Mouse (Mus musculus) myocyte (in vitro differentiated cells): ENCODE results near the gene Gng5. TPM values are rescaled to one million over a fixed set of nuclear protein-coding genes. Genes with fewer than 3 reads are reported as not detected.

ENCODE experiments used
- H3K27me3 ChIP-seq: one replicate; pipeline ENCODE4 v1.6.1; 2011; ENCODE audit not compliant: control insufficient read depth, insufficient read depth, insufficient read length
- H3K36me3 ChIP-seq: one replicate; pipeline ENCODE4 v1.6.1; 2011; ENCODE audit not compliant: control insufficient read depth, insufficient read depth
- H3K4me2 ChIP-seq: one replicate; pipeline ENCODE4 v1.6.1; 2011; ENCODE audit warnings: low read depth, control low read depth
- H3K4me3 ChIP-seq: one replicate; pipeline ENCODE4 v1.5.1; 2011; ENCODE audit warnings: mild to moderate bottlenecking, control low read depth, moderate library complexity
- H3K79me2 ChIP-seq: one replicate; pipeline ENCODE4 v1.6.1; 2011; ENCODE audit not compliant: control insufficient read depth, insufficient read depth
- H3ac ChIP-seq: one replicate; pipeline ENCODE4 v1.6.1; 2011; ENCODE audit not compliant: control insufficient read depth, insufficient read length
- CEBPB ChIP-seq: IDR thresholded peaks from 2 replicates; pipeline ENCODE4 v1.6.1; 2011; ENCODE audit warnings: mild to moderate bottlenecking, moderate library complexity; ENCODE audit not compliant: poor library complexity, insufficient read depth, severe bottlenecking
- E2F4 ChIP-seq: IDR thresholded peaks from one replicate; pipeline ENCODE4 v1.6.1; 2011; ENCODE audit warnings: mild to moderate bottlenecking, control low read depth, moderate library complexity; ENCODE audit not compliant: insufficient read depth
- MAX ChIP-seq: IDR thresholded peaks from one replicate; pipeline ENCODE4 v1.6.1; 2011; ENCODE audit warnings: low read depth, mild to moderate bottlenecking, control low read depth
- MYOD1 ChIP-seq, 3 experiments: IDR thresholded peaks; one replicate each; pipeline ENCODE4 v1.6.1; 2011; ENCODE audit warnings: control low read depth in 2 of 3, low read depth in 2 of 3, mild to moderate bottlenecking in 2 of 3, moderate library complexity in 1 of 3; ENCODE audit not compliant: insufficient read length in 2 of 3, control insufficient read depth in 1 of 3
- MYOG ChIP-seq, 3 experiments: IDR thresholded peaks; one replicate each; pipeline ENCODE4 v1.6.1; 2011; ENCODE audit warnings: control low read depth in 2 of 3, low read depth in 2 of 3, mild to moderate bottlenecking in 2 of 3; ENCODE audit not compliant: insufficient read length in 2 of 3, control insufficient read depth in 1 of 3, insufficient read depth in 1 of 3
- POLR2A ChIP-seq: IDR thresholded peaks from one replicate; pipeline ENCODE4 v1.6.1; 2011; ENCODE audit warnings: low read depth, mild to moderate bottlenecking, control low read depth, moderate library complexity; ENCODE audit not compliant: insufficient read length
- POLR2AphosphoS2 ChIP-seq: IDR thresholded peaks from one replicate; pipeline ENCODE4 v1.6.1; 2011; ENCODE audit warnings: low read depth, control low read depth; ENCODE audit not compliant: insufficient read length
- REST ChIP-seq: IDR thresholded peaks from one replicate; pipeline ENCODE4 v1.6.1; 2011; ENCODE audit warnings: mild to moderate bottlenecking, control low read depth, moderate library complexity; ENCODE audit not compliant: insufficient read depth, insufficient read length
- SRF ChIP-seq: IDR thresholded peaks from one replicate; pipeline ENCODE4 v1.6.1; 2011; ENCODE audit warnings: low read depth; ENCODE audit not compliant: control insufficient read depth, insufficient read length
- TCF12 ChIP-seq: IDR thresholded peaks from one replicate; pipeline ENCODE4 v1.6.1; 2011; ENCODE audit warnings: mild to moderate bottlenecking, control low read depth; ENCODE audit not compliant: poor library complexity, insufficient read depth, severe bottlenecking
- TCF3 ChIP-seq: IDR thresholded peaks from one replicate; pipeline ENCODE4 v1.6.1; 2011; ENCODE audit warnings: low read depth, control low read depth; ENCODE audit not compliant: insufficient read length
- USF1 ChIP-seq: IDR thresholded peaks from one replicate; pipeline ENCODE4 v1.6.1; 2011; ENCODE audit warnings: low read depth, mild to moderate bottlenecking, control low read depth, moderate library complexity
- polyA plus RNA-seq: library from polyadenylated mRNA; unstranded; fragments of >200 nt; fragmentation: generic; extraction: Trizol; gene quantifications from one replicate; pipeline ENCODE4 v1.2.1, GENCODE M21; 2012; ENCODE audit warnings: missing spikeins

The Gng5 gene
- polyA plus RNA-seq, 1 experiment, result 451 TPM

DNA sequence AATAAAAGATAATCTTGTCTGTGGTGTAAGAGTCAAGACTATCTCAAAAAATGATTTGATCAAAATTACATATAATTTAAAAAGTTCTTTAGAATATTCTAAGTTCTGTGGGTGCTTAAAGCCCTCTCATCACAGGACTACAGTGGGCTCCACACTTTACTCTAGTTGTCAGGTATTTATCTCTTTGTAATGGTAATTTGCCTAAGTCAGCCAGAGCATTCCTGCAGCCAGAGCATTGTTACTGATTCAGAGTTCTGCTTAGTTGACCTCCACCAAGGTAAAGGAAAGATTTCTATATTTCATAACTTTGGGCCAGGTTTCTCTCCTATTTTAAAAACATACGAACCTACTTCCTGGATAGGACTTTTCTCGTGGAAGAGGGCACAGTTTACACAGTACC lies 30.4 kb upstream of the Gng5 start:
- Histone ChIP-seq H3K4me3 (no peak overlapping the region), H3K79me2 (no peaks in the 10 kb centered on the region), H3K27me3 (no peaks in the 10 kb centered on the region), H3ac (no peak overlapping the region), H3K36me3 (no peaks in the 10 kb centered on the region), H3K4me2 (no peak overlapping the region)
- no peak for TF ChIP-seq MYOD1 (IDR thresholded peaks at IDR 0.05; ENCODE audit: control insufficient read depth in 1 of 3, insufficient read length in 2 of 3, low read depth in 2 of 3)
- no peak for TF ChIP-seq TCF12
- TF ChIP-seq POLR2A, result no peak
- no peak for TF ChIP-seq CEBPB

GRCm38 (mm10) chr3:146472657-146473056 lies 26.9 kb upstream of the Gng5 start:
- H3K36me3 ChIP-seq, result no peaks in the 10 kb centered on the region
- H3K4me2 ChIP-seq, result no peak overlapping the region
- no peak overlapping the region for H3ac ChIP-seq
- H3K79me2 ChIP-seq, result no peaks in the 10 kb centered on the region
- H3K4me3 ChIP-seq, result no peak overlapping the region
- TF ChIP-seq MYOG (IDR thresholded peaks at IDR 0.05; ENCODE audit: control insufficient read depth in 1 of 3, insufficient read depth in 1 of 3, insufficient read length in 2 of 3, low read depth in 2 of 3), result no peak
- TF ChIP-seq TCF12, result no peak
- no peak for TF ChIP-seq POLR2AphosphoS2
- no peak for TF ChIP-seq USF1
- TF ChIP-seq REST, result no peak
- no peak for TF ChIP-seq POLR2A
- no peak for TF ChIP-seq MAX
- TF ChIP-seq CEBPB, result no peak
- TF ChIP-seq E2F4, result no peak
- TF ChIP-seq SRF, result no peak
- no peak for TF ChIP-seq TCF3
- TF ChIP-seq MYOD1 (IDR thresholded peaks at IDR 0.05; ENCODE audit: control insufficient read depth in 1 of 3, insufficient read length in 2 of 3, low read depth in 2 of 3), result no peak
- no peaks in the 10 kb centered on the region for H3K27me3 ChIP-seq

- Histone ChIP-seq H3ac (no peak overlapping the region), H3K4me3 (no peak overlapping the region), H3K79me2 (no peaks in the 10 kb centered on the region), H3K36me3 (no peaks in the 10 kb centered on the region), H3K4me2 (peak overlapping the region; percentile 4), H3K27me3 (no peaks in the 10 kb centered on the region)
- TF ChIP-seq SRF (no peak), REST (no peak), MYOD1 (IDR thresholded peaks at IDR 0.05; ENCODE audit: control insufficient read depth in 1 of 3, insufficient read length in 2 of 3, low read depth in 2 of 3) (no peak), POLR2A (no peak), USF1 (no peak), CEBPB (no peak), E2F4 (no peak), MAX (no peak), POLR2AphosphoS2 (no peak), MYOG (IDR thresholded peaks at IDR 0.05; ENCODE audit: control insufficient read depth in 1 of 3, insufficient read depth in 1 of 3, insufficient read length in 2 of 3, low read depth in 2 of 3) (no peak), TCF12 (no peak), TCF3 (no peak)
These were observed 25.9 kb upstream of the Gng5 start for GRCm38 (mm10) chr3:146473741-146474140.

DNA sequence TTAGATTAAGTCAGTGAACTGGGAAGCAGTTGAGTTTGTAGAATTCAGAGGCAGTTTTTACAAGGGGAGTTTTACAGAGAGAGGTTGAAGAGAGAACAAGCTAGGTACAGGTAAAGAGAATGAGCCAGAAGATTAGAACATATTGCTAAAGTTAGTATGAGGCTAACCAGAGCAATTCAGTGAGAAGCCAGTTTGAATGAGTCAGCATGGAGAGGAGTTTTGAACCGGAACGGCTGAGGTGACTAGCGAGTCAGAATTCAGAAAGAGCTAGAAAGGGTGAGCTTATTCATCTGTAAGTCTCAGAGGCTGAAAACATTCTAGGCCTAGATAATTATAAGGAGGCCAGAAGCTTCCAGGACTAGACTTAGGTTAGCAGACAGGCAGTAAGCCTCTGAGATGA lies 25.2 kb upstream of the Gng5 start:
- no peak for TF ChIP-seq MYOG (IDR thresholded peaks at IDR 0.05; ENCODE audit: control insufficient read depth in 1 of 3, insufficient read depth in 1 of 3, insufficient read length in 2 of 3, low read depth in 2 of 3)
- Histone ChIP-seq H3K4me3 (no peak overlapping the region), H3K79me2 (no peaks in the 10 kb centered on the region), H3K27me3 (no peaks in the 10 kb centered on the region), H3K36me3 (no peaks in the 10 kb centered on the region), H3ac (no peak overlapping the region), H3K4me2 (no peak overlapping the region)

DNA sequence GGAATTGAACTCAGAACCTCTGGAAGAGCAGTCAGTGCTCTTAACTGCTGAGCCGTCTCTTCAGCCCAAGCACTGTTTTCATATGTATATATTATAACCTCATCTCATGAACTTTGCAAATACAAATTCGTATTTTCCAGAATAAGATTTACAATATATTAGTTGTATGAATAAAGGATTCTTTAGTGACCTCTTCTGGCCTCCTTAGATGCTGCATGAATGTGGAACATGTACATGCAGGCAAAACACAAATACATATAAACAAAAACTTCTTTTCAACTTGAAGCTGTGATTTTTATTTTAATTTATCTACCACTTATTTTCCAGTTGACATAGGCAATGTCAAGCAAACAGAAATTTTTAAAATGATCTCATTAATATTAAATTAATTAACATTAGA lies 17.6 kb upstream of the Gng5 start:
- no peak overlapping the region for H3ac ChIP-seq
- no peaks in the 10 kb centered on the region for H3K27me3 ChIP-seq
- H3K79me2 ChIP-seq, result no peaks in the 10 kb centered on the region
- H3K4me3 ChIP-seq, result no peak overlapping the region
- no peak overlapping the region for H3K4me2 ChIP-seq
- H3K36me3 ChIP-seq, result no peaks in the 10 kb centered on the region
- TF ChIP-seq USF1, result no peak
- TF ChIP-seq REST, result no peak
- no peak for TF ChIP-seq CEBPB
- TF ChIP-seq POLR2AphosphoS2, result no peak
